Mouse (Mus musculus): ENCODE results near the gene Ugcg. TPM values are rescaled to one million over a fixed set of nuclear protein-coding genes. Genes with fewer than 3 reads are reported as not detected.

Ugcg gene
- total RNA-seq, 2 experiments from 2014 or later, result 40.2 to 46.3 TPM

- no peak for DNase-seq
Observed at GRCm38 (mm10) chr4:59189546-59190237, 635 bp downstream of the Ugcg start.

GRCm38 (mm10) chr4:59190650-59191424 is 1.8 kb downstream of the Ugcg start:
- no peak for DNase-seq

GRCm38 (mm10) chr4:59194731-59195496 is 5.9 kb downstream of the Ugcg start:
- DNase-seq, result no peak

DNA sequence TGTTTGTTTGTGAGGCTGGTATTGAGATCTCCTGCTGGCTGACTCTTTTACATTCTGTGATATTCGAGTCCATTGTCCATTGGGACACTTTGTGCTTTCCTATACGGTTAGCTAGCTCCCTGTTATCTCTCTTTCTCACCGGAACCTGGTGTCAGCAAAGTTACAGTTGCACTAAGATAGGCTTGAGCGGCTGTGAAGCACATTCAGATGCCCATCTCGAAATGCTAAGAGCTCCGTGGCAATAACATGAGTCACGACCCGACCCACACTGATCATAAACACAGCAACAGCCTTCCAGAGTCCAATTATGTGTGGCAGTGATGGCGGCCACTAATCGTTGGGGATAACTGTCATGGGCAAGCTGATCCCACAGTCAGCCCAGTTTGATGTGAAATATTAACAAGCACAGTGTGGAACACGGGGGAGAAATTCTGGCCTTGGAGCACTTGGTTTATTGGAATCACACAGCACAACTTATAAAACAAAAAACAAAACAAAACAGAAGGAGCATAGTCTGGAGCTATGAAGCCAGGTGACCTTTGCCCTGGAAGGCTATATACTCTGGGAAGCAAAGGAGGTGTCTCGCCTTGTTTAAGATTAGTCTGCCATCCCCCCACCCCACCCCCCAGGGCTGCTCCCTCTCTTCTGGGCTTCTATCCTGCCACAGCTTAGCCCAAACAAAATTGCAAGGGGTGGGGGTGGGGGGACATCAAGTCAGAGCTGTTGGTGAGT is 7.5 kb downstream of the Ugcg start:
- DNase-seq, result no peak

GRCm38 (mm10) chr4:59197078-59197424 is 8.0 kb downstream of the Ugcg start:
- DNase-seq, result no peak

DNA sequence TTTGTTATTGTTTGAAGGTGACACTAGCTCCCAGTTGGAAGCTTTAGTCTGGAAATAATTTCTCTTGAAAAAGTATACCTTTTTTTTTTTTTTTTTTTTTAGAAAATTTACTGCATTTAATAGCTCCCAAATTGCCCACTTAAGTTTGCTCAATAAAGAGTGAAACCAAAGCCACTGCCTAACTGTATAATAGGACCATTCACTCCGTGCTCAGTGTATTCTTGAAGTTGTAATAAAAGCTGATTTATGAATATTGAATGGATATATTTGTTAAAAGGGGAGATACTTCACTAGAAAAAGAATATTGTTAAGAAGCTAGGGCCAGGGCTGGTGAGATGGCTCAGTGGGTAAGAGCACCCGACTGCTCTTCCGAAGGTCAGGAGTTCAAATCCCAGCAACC is 8.4 kb downstream of the Ugcg start:
- DNase-seq, result no peak

- peak; percentile 66 to 78 for DNase-seq
Observed at GRCm38 (mm10) chr4:59199341-59199740, 10.3 kb downstream of the Ugcg start.

DNA sequence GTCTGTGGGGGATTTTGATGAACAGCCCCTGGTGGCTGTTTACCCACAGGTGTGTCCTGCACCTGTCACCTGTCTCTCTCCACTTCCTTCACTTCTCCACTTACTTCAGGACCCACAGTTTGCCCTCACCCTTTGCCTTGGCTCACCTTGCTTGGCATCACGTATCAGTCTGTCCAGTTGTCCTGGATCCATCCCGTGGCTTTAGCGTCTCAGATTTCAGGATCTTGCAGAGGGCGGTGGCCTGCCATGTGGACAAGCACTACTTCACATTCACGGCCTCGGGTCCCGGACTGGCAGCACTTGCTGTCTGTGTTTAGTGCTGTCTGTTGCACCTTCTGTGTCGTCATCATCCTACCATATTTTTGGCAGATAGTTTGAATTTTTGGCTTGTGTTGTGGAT is 10.7 kb downstream of the Ugcg start:
- DNase-seq, result no peak

GRCm38 (mm10) chr4:59200636-59201035 is 11.6 kb downstream of the Ugcg start:
- no peak for DNase-seq

- no peak for DNase-seq
Observed at GRCm38 (mm10) chr4:59204616-59205015, 15.6 kb downstream of the Ugcg start.

DNA sequence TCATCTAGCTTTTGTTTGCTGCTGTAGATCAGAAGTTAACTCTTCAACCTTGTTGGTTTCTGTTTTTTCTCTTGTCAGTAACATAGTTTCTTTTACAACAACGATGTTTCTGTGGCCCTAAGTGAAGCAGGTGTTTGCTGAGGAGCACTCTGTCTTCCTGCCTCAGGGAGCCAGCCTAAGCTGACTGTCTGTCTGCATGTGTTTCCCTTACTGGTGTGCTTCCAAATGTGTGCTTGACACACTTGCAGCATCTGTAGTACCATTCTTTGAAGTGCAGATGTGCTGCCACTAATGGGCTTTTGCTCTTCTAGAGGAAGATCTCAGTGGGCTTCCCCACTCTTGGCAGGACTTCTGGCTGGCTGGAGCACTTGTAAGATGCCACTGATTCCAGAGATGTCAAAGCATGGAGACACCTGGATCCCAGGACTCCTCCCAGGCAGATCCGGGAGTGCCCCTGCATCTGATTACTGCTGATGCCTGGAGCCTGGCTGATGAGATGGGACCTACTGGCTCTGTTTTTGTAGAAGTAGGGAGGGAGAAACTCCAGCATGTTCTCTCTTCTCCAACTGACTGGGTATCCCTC is 16.8 kb downstream of the Ugcg start:
- DNase-seq, result no peak

GRCm38 (mm10) chr4:59206600-59206999 is 17.5 kb downstream of the Ugcg start:
- no peak for DNase-seq

- no peak for DNase-seq
Observed at GRCm38 (mm10) chr4:59208607-59209006, 19.6 kb downstream of the Ugcg start.

GRCm38 (mm10) chr4:59211181-59211580 is 22.1 kb downstream of the Ugcg start:
- DNase-seq, result no peak

DNA sequence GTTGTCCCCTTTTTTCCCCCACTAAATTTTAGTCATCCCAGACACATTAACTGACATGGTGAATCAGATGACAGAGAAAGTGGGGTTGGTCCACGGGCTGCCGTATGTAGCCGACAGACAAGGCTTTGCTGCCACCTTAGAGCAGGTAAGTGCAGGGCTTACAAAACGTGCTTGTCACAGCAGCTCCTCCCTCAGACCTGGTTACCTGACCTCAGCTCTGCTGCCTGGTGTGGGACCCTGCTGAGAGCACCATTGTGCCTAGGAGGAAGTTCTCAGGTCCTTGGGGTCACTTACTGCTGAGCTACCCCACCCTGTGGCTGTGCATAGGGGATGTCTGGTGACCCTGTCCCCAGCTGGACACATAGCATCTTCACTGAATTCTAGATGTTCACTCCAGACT is 24.8 kb downstream of the Ugcg start:
- DNase-seq, result no peak

DNA sequence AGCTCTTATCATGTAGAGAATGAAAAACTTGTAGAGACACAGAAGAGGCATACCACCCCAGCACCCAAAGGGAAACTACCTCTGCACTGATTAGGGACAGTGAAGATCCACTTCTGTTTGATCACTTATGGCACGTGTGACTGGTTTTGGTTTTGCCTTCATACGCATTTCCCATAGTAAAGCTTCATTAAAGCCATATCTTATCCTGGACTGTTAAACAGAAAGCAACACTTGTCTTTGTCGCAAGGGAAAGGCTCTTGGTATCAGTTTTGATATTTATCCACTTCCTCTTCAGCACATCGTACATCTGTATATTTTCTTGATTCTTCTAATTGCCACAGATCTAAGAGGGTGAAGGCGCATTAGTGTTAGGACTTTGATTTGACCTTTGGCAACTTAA is 25.6 kb downstream of the Ugcg start:
- DNase-seq, result no peak

DNA sequence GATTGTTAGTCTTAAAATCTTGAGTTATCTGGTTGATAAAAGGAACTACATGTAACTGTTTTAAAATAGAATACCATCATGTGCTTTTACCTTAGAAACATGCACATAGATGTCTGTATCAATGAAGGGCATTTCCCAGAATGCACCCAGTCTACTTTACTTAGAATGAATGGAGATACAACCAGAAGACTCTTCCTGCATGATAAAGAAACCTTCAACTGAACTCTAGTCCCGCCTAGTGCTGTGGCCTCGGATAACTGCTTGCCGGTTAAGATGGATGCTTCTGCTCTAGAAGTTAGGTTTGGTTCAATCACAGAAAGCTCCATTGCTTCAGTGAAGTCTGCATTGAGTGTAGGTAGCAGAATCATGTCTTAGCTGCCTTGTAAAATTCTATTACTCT is 26.5 kb downstream of the Ugcg start:
- no peak for DNase-seq

DNA sequence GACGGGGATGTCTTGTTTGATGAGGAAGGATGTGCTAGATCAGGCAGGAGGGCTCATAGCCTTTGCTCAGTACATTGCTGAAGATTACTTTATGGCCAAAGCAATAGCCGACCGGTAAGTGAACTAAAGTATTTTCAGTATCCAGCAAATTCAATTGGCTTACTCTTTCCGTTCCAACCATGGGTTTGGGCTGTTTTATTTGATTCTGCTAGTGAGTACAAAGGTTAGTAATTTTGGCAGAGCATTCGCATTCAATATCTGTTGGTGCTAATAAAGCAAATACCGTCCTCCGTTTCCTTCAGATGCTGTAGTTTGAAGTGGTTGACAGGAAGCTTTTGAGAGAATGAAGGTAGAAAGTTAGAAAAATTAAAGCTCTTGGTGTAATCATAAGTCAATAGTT is 28.0 kb downstream of the Ugcg start:
- no peak for DNase-seq

- no peak for DNase-seq
Observed at GRCm38 (mm10) chr4:59218154-59218553, 29.1 kb downstream of the Ugcg start.

GRCm38 (mm10) chr4:59222226-59222625 is 33.2 kb downstream of the Ugcg start:
- no peak for DNase-seq

GRCm38 (mm10) chr4:59223055-59223615 is 34.1 kb downstream of the Ugcg start:
- DNase-seq, result no peak

GRCm38 (mm10) chr4:59224889-59225288 is 35.8 kb downstream of the Ugcg start:
- DNase-seq, result no peak

All from adrenal gland, postnatal 36 days (tissue).